Mouse (Mus musculus) olfactory bulb, adult 2 months (tissue): ENCODE data around the gene Mogat1. TPM values are rescaled to one million over a fixed set of nuclear protein-coding genes. Genes with fewer than 3 reads are reported as not detected.
"Not testable (repeated sequence)": the region's sequence is repeated elsewhere in the genome, so short reads cannot be mapped to it uniquely, and the experiment has no call there.

Experiments used
- H3K27ac ChIP-seq: fragments of 200-500 bp; 2 replicates; pipeline ENCODE4 v1.5.1; 2012; ENCODE audit warnings: low read depth, low read length; ENCODE audit not compliant: insufficient read depth
- H3K4me1 ChIP-seq: fragments of 200-500 bp; 2 replicates; pipeline ENCODE4 v1.6.1; 2012; ENCODE audit warnings: low read length; ENCODE audit not compliant: control insufficient read depth, insufficient read depth
- H3K4me3 ChIP-seq: fragments of 200-500 bp; 2 replicates; pipeline ENCODE4 v1.5.1; 2012; ENCODE audit warnings: mild to moderate bottlenecking, low read depth, low read length, moderate library complexity; ENCODE audit not compliant: insufficient read depth
- CTCF ChIP-seq: fragments of 200-500 bp; IDR thresholded peaks from 2 replicates; pipeline ENCODE4 v1.5.1; 2012; ENCODE audit warnings: low read depth, mild to moderate bottlenecking, low read length, moderate library complexity; ENCODE audit not compliant: insufficient read depth
- POLR2A ChIP-seq: fragments of 200-500 bp; IDR thresholded peaks from 2 replicates; pipeline ENCODE4 v1.6.1; 2012; ENCODE audit warnings: mild to moderate bottlenecking, low read depth, low read length, moderate library complexity; ENCODE audit not compliant: insufficient read depth
- whole genome bisulfite sequencing: fragments of 180-500 bp; shearing (Covaris S2); methylation state at CpG from one replicate; pipeline ENCODE4 v1.1.7; 2018; 5-methylcytosine and 5-hydroxymethylcytosine counted together
- polyA plus RNA-seq: library from polyadenylated mRNA; stranded (reverse); fragments of >200 nt; gene quantifications from 2 replicates; pipeline ENCODE4 v1.2.4, GENCODE M21; 2012; ENCODE audit warnings: low replicate concordance; ENCODE audit not compliant: missing spikeins, insufficient read depth, insufficient read length

Gene Mogat1
- polyA plus RNA-seq, 1 experiment, result not detected

- H3K4me3 ChIP-seq, result no peak overlapping the region
- TF ChIP-seq POLR2A (no peak), CTCF (no peak)
- 94% methylated on average over 9 of the region's 9 CpGs for WGBS
- H3K4me1 ChIP-seq, result peaks cover 5% of the 10 kb centered on the region
- no peak overlapping the region for H3K27ac ChIP-seq
These were observed 23.8 kb downstream of the Mogat1 start for GRCm38 (mm10) chr1:78534428-78535150.

DNA sequence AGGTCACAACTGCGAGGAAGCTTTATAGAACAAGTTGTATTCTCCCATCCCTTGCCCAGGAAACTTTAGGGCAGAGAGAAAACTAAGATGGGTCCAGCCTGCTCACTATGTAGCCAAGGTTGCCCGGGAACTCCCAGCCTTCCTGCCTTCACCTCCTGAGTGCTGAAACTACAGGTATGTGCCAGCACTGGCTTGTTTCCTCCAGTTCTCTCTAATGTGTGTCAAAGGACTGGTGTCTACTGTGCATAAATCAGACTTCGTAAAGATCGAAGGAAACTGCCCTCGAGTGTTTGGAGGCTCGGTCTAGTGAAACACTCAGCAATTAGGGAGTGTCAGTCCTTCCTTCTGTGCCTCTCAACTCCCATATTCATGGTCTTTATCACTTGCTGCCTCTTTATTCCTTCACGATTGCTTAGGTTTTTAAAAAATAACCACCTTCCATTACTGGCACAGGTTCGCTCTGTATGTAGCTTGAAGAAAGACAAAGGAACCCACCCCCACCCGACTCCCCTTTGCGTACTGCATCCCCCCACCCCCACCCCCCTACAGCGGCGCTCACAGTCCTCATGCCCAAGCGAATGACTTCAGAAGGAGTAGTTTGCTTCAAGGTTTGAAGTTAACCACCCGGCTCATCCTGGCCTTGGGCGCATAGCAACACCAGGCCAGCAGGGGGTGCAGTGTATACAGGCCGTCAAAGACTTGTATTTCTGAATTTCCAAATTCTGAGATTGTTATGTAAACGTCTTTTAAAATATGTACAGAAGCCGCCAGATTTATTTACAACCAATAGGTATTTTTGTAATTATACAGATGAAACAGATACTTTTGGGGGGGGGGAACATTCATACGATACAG lies 25.7 kb downstream of the Mogat1 start:
- TF ChIP-seq CTCF (peak; percentile 64), POLR2A (no peak)
- peaks cover 5% of the 10 kb centered on the region for H3K4me1 ChIP-seq
- no peak overlapping the region for H3K4me3 ChIP-seq
- WGBS, result 25% methylated on average over 19 of the region's 19 CpGs
- H3K27ac ChIP-seq, result no peak overlapping the region

DNA sequence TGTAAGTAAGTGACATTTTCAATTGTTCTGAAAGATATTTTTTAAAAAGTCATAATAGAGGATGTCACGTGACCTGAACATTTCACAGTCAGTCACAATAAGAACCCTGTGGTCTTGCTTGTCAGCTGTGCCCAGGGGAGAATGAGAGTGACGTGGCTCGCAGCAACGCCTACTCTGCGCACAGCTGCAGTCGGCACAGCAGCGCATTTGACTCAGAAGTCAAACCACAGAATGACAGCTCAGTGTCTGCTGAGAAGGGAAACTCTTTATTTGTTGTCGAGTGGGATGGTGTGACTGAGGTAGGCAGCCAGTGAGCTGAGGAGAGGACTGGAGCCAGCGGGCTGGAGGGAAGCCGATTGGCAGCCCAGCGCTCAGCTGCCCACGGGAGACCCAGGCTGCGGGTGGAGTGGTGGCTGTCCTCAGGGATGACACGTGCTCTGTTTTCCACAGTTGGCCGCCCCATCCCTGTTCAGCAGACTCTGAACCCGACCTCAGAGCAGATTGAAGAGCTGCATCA lies 26.8 kb downstream of the Mogat1 start:
- TF ChIP-seq POLR2A (peak; percentile 24; the same call in 1 of the 2 replicates), CTCF (no peak)
- peak overlapping the region; percentile 77 for H3K27ac ChIP-seq
- 5% methylated on average over 16 of the region's 16 CpGs for WGBS
- peaks cover 5% of the 10 kb centered on the region for H3K4me1 ChIP-seq
- H3K4me3 ChIP-seq, result peak overlapping the region; percentile 53

GRCm38 (mm10) chr1:78538396-78538795 lies 27.6 kb downstream of the Mogat1 start:
- Histone ChIP-seq H3K4me3 (no peak overlapping the region), H3K27ac (0 out of 2 replicates have a peak overlapping the region, but pooled peaks have one; percentile 28), H3K4me1 (peaks cover 5% of the 10 kb centered on the region)
- TF ChIP-seq CTCF (no peak), POLR2A (no peak)
- 39% methylated on average over 5 of the region's 5 CpGs for WGBS

GRCm38 (mm10) chr1:78539166-78539565 lies 28.4 kb downstream of the Mogat1 start:
- WGBS, result 89% methylated on average over 6 of the region's 6 CpGs
- H3K4me1 ChIP-seq, result peaks cover 5% of the 10 kb centered on the region
- H3K27ac ChIP-seq, result no peak overlapping the region
- no peak overlapping the region for H3K4me3 ChIP-seq
- no peak for TF ChIP-seq POLR2A
- TF ChIP-seq CTCF, result no peak

DNA sequence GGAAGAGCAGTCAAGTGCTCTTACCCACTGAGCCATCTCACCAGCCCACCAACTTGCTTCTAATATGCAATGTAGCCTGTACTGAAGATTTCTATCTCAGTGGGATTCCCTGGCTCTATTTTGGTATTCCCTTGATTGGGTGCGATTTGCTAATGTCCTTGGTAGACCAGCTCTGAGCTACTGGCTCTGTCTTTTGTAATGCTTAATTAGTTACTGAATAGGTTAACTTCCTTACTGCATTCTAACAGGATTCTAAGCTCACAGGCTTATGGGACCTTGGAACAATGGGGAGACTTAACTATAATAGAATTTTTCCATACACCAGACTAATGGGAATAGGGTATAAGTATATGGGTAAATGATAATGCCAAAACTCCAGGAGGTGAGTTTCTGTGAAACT lies 32.8 kb downstream of the Mogat1 start:
- 67% methylated on average over 1 of the region's 1 CpGs for WGBS
- not testable (repeated sequence) for H3K4me3 ChIP-seq, H3K27ac ChIP-seq

GRCm38 (mm10) chr1:78546258-78546657 lies 35.5 kb downstream of the Mogat1 start:
- Histone ChIP-seq H3K4me1 (no peaks in the 10 kb centered on the region), H3K4me3 (no peak overlapping the region), H3K27ac (no peak overlapping the region)
- 76% methylated on average over 9 of the region's 9 CpGs for WGBS
- no peak for TF ChIP-seq POLR2A
- no peak for TF ChIP-seq CTCF

More for the DNA sequence above, 32.8 kb downstream of the Mogat1 start:
- H3K4me1 ChIP-seq, result not testable (repeated sequence)

DNA sequence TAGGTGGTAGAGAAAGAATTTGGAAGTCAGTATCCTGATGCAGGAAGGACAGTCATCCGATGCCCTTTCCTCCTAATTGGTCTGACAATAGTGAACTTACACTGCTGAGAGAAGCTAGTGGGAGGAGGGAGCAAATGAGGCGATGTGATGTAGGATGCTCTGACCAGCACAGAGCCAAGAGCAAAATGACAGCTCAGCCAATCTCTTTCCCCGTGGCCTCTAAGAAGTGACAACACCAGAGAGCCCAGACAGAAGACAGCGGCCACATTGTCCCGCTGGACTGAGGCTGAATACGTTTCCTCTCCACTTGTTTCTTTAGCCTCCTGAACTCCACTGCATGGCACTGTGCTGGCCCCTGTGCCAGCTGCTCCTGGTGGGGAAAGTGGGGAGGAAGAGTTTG lies 38.2 kb downstream of the Mogat1 start:
- H3K27ac ChIP-seq, result no peak overlapping the region
- TF ChIP-seq CTCF (no peak), POLR2A (no peak)
- H3K4me1 ChIP-seq, result no peaks in the 10 kb centered on the region
- no peak overlapping the region for H3K4me3 ChIP-seq
- WGBS, result 32% methylated on average over 6 of the region's 6 CpGs

DNA sequence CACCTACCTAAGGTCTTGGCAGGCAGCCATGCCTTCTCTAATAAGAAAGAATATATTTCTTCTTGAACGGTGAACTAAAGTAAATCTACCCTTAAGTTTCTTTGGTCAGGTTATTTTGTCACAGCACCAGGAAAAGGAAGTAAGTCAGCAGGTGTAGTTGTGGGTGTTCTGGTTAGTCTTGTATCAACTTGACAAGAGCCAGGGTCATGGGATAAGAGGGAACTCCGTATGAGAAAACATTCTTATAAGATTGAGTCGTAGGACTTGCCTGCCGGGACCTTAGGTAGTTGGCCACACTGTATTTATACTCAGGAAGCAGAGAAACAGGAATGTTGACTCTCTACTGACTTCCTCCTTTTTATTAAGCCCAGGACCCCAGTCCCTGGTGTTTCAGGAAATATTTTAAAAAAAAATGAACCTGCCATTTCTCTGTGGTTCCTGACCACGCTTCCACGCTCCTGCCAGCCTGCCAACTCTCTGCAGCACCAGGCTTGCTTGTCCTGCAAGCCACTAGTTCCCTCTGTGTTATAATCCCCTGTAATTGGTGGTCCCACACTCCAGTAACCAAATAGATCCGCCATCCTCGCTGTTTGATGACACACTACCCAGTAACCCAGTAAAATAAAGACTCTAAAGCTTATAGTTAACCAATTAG lies 43.3 kb downstream of the Mogat1 start:
- H3K4me3 ChIP-seq, result no peak overlapping the region
- no peaks in the 10 kb centered on the region for H3K4me1 ChIP-seq
- 77% methylated on average over 8 of the region's 8 CpGs for WGBS
- TF ChIP-seq CTCF, result no peak
- TF ChIP-seq POLR2A, result no peak
- no peak overlapping the region for H3K27ac ChIP-seq
